Mouse (Mus musculus) adrenal gland (tissue): ENCODE data around the gene Nsg2.
"Not testable (repeated sequence)": the region's sequence is repeated elsewhere in the genome, so short reads cannot be mapped to it uniquely, and the experiment has no call there.

Source experiments
- intact Hi-C: fragments of 180-260 bp; cut with DNase I; formaldehyde crosslinking; loops from one replicate; pipeline ENCODE4 v1.15.1; 2025
- long read RNA-seq, 2 experiments: library from polyadenylated mRNA; unstranded; transcript quantifications; one replicate each; pipeline ENCODE4 v2.0.0; 2020; ENCODE audit warnings: borderline replicate concordance in 1 of 2; ENCODE audit not compliant: insufficient replicate concordance in 1 of 2

Nsg2 gene
- long read RNA-seq, experiment 1, partial matches to known transcripts = 3 of 5 reads
- long read RNA-seq, experiment 1, other reads (novel, unspliced or antisense) = 0 of 5 reads
- long read RNA-seq, experiment 2, partial matches to known transcripts = 6 of 6 reads
- long read RNA-seq, experiment 2, other reads (novel, unspliced or antisense) = 0 of 6 reads

- intact Hi-C loops = loop anchor here (5.0 to 10.0 kb wide), 2 partner anchors 135 to 162 kb away; no protein-coding TSS in a partner anchor
These were observed at the start of gene Nsg2 for GRCm38 (mm10) chr11:32000281-32000680. Nsg2 (plus strand) TSS chr11:32000463.

- intact Hi-C loops = no loop called here
These were observed 40.2 kb upstream of the Nsg2 start for GRCm38 (mm10) chr11:31960071-31960470.

GRCm38 (mm10) chr11:31963993-31964392, 36.3 kb upstream of the Nsg2 start:
- intact Hi-C loops = no loop called here

- intact Hi-C loops = no loop called here
These were observed 34.8 kb upstream of the Nsg2 start, which contains the start of gene 4930524B15Rik for GRCm38 (mm10) chr11:31965256-31966134. 4930524B15Rik (plus strand) TSS chr11:31965592.

- intact Hi-C loops = no loop called here
These were observed 26.1 kb upstream of the Nsg2 start for GRCm38 (mm10) chr11:31974132-31974531.

GRCm38 (mm10) chr11:31974826-31975225, 25.4 kb upstream of the Nsg2 start:
- intact Hi-C loops = no loop called here

- intact Hi-C loops = no loop called here
These were observed 24.6 kb upstream of the Nsg2 start for GRCm38 (mm10) chr11:31975678-31976077.

GRCm38 (mm10) chr11:31976137-31976536, 24.1 kb upstream of the Nsg2 start:
- intact Hi-C loops = no loop called here

- intact Hi-C loops = not testable (repeated sequence)
These were observed 20.2 kb upstream of the Nsg2 start for GRCm38 (mm10) chr11:31980089-31980488.

GRCm38 (mm10) chr11:31981830-31982229, 18.4 kb upstream of the Nsg2 start:
- intact Hi-C loops = no loop called here

- intact Hi-C loops = not testable (repeated sequence)
These were observed 17.9 kb upstream of the Nsg2 start for GRCm38 (mm10) chr11:31982247-31982943.

- intact Hi-C loops = no loop called here
These were observed 17.0 kb upstream of the Nsg2 start for GRCm38 (mm10) chr11:31983249-31983648.

GRCm38 (mm10) chr11:31984786-31985185, 15.5 kb upstream of the Nsg2 start:
- intact Hi-C loops = no loop called here

- intact Hi-C loops = no loop called here
These were observed 7.7 kb upstream of the Nsg2 start for GRCm38 (mm10) chr11:31992535-31992934.

GRCm38 (mm10) chr11:31999716-32000115, 547 bp upstream of the Nsg2 start:
- intact Hi-C loops = loop anchor here (5.0 to 10.0 kb wide), 2 partner anchors 135 to 163 kb away; no protein-coding TSS in a partner anchor

- intact Hi-C loops = loop anchor here (5.0 to 10.0 kb wide), 2 partner anchors 133 to 161 kb away; no protein-coding TSS in a partner anchor
These were observed 1.1 kb downstream of the Nsg2 start for GRCm38 (mm10) chr11:32001181-32001910.

- intact Hi-C loops = loop anchor here (5.0 to 10.0 kb wide), 2 partner anchors 132 to 160 kb away; no protein-coding TSS in a partner anchor
These were observed 2.4 kb downstream of the Nsg2 start for GRCm38 (mm10) chr11:32002670-32003072.

- intact Hi-C loops = loop anchor here (10.0 kb wide), 1 partner anchor 127 kb away; no protein-coding TSS in a partner anchor
These were observed 7.8 kb downstream of the Nsg2 start for GRCm38 (mm10) chr11:32008049-32008448.

GRCm38 (mm10) chr11:32008852-32009251, 8.6 kb downstream of the Nsg2 start:
- intact Hi-C loops = loop anchor here (10.0 kb wide), 1 partner anchor 126 kb away; no protein-coding TSS in a partner anchor

- intact Hi-C loops = loop anchor here (10.0 kb wide), 1 partner anchor 125 kb away; no protein-coding TSS in a partner anchor
These were observed 9.8 kb downstream of the Nsg2 start for GRCm38 (mm10) chr11:32009961-32010662.
